Mouse (Mus musculus) spleen, postnatal 36 days (tissue): ENCODE measurements around the gene Ung.
A peak's percentile ranks its signal among the peaks of the same experiment; 100 is the strongest.

ENCODE experiments used
- DNase-seq, 2 experiments: peaks; one replicate each; pipeline ENCODE4 v3.0.0; 2022; ENCODE audit warnings: low spot score in 2 of 2, mixed read lengths in 1 of 2

Ung gene

GRCm38 (mm10) chr5:114163117-114163696 lies 33.0 kb downstream of the Ung start:
- no peak for DNase-seq

GRCm38 (mm10) chr5:114170345-114170744 lies 40.2 kb downstream of the Ung start:
- DNase-seq, result no peak

GRCm38 (mm10) chr5:114172936-114173335 lies 42.8 kb downstream of the Ung start:
- no peak for DNase-seq

GRCm38 (mm10) chr5:114173458-114173857 lies 43.3 kb downstream of the Ung start:
- DNase-seq, result no peak

GRCm38 (mm10) chr5:114173877-114174581 lies 43.8 kb downstream of the Ung start:
- no peak for DNase-seq

GRCm38 (mm10) chr5:114174639-114175038 lies 44.5 kb downstream of the Ung start:
- DNase-seq, result no peak

- DNase-seq, result peak; percentile 73 to 83
These were observed 45.5 kb downstream of the Ung start for GRCm38 (mm10) chr5:114175596-114176171.

GRCm38 (mm10) chr5:114176548-114177400 lies 46.6 kb downstream of the Ung start:
- no peak for DNase-seq

- DNase-seq, result no peak
These were observed 48.0 kb downstream of the Ung start for GRCm38 (mm10) chr5:114177966-114178719.

GRCm38 (mm10) chr5:114179541-114179940 lies 49.4 kb downstream of the Ung start:
- DNase-seq, result peak; percentile 13 to 14

- no peak for DNase-seq
These were observed 53.3 kb downstream of the Ung start for GRCm38 (mm10) chr5:114183493-114183892.

- no peak for DNase-seq
These were observed 56.9 kb downstream of the Ung start for GRCm38 (mm10) chr5:114187108-114187507.
